Mouse (Mus musculus) mouse embryonic stem cell (cell line): ENCODE results near the gene Wnt2.

Experiments
- in situ Hi-C, 2 experiments: fragments of 300-500 bp; cut with MboI; formaldehyde crosslinking; loops; 1 replicate in 1 of 2; 3 replicates in 1 of 2; pipeline ENCODE4 v1.14.3; 2019 to 2020; ENCODE audit warnings: low sequenced_read_pairs in 2 of 2, low pct_unique_long_range_greater_than_20kb in 1 of 2, mixed read lengths in 1 of 2; ENCODE audit not compliant: unreplicated experiment in 1 of 2

Wnt2 gene

GRCm38 (mm10) chr6:17990173-17991028, 40.0 kb downstream of the Wnt2 start:
- in situ Hi-C loops, result no loop called here

GRCm38 (mm10) chr6:17979361-17979760, 51.0 kb downstream of the Wnt2 start:
- in situ Hi-C loops, result no loop called here

GRCm38 (mm10) chr6:17978881-17979280, 51.5 kb downstream of the Wnt2 start:
- in situ Hi-C loops, result no loop called here

- in situ Hi-C loops, result no loop called here
Observed at GRCm38 (mm10) chr6:17978324-17978723, 52.1 kb downstream of the Wnt2 start.

- in situ Hi-C loops, result no loop called here
Observed at GRCm38 (mm10) chr6:17977165-17977564, 53.2 kb downstream of the Wnt2 start.

GRCm38 (mm10) chr6:17974416-17974815, 56.0 kb downstream of the Wnt2 start:
- in situ Hi-C loops, result no loop called here

GRCm38 (mm10) chr6:17971393-17971792, 59.0 kb downstream of the Wnt2 start:
- in situ Hi-C loops, result no loop called here

- in situ Hi-C loops, result no loop called here
Observed at GRCm38 (mm10) chr6:17969815-17970214, 60.6 kb downstream of the Wnt2 start.

- in situ Hi-C loops, result no loop called here
Observed at GRCm38 (mm10) chr6:17968467-17969144, 61.8 kb downstream of the Wnt2 start.

- in situ Hi-C loops, result no loop called here
Observed at GRCm38 (mm10) chr6:17963455-17963854, 66.9 kb downstream of the Wnt2 start.

- in situ Hi-C loops, result no loop called here
Observed at GRCm38 (mm10) chr6:17951779-17952178, 78.6 kb downstream of the Wnt2 start.

GRCm38 (mm10) chr6:17949103-17949502, 81.3 kb downstream of the Wnt2 start:
- in situ Hi-C loops, result no loop called here

- in situ Hi-C loops, result no loop called here
Observed at GRCm38 (mm10) chr6:17947130-17947831, 83.1 kb downstream of the Wnt2 start.

- in situ Hi-C loops, result no loop called here
Observed at GRCm38 (mm10) chr6:17946456-17946855, 83.9 kb downstream of the Wnt2 start.

- in situ Hi-C loops, result no loop called here
Observed at GRCm38 (mm10) chr6:17943877-17944617, 86.3 kb downstream of the Wnt2 start.

GRCm38 (mm10) chr6:17942344-17942743, 88.0 kb downstream of the Wnt2 start:
- in situ Hi-C loops, result no loop called here

GRCm38 (mm10) chr6:17941916-17942315, 88.5 kb downstream of the Wnt2 start:
- in situ Hi-C loops, result no loop called here
